Mouse (Mus musculus) T-helper 1 cell (primary cell): ENCODE results near the gene Ube2d3.
"Not testable (repeated sequence)": the region's sequence is repeated elsewhere in the genome, so short reads cannot be mapped to it uniquely, and the experiment has no call there.

ENCODE experiments used
- in situ Hi-C: fragments of 300-600 bp; cut with MboI, MseI; formaldehyde crosslinking; loops from one replicate; pipeline ENCODE4 v1.15.1; 2025; ENCODE audit warnings: high pct_unique_total_duplicates

The Ube2d3 gene

DNA sequence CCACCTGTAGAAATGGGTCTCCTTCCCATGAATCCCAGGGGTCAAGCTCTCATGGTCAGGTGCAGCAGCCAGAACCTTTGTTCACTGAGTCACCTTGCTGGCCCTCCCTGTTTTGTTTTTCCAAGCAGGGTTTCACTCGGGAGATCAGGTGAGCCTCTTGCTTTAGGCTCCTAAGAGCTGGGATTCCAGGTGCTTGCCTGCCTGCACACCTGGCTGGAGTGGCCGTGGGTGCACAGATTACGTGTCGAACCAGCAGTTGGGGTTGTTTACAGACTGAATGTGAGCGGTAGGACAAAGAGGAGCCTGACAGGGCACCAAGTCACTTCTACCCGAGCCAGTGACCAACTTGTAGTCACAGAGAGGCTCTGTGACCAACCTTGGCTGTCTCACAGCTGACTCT is 53.2 kb downstream of the Ube2d3 start:
- in situ Hi-C loops: no loop called here

GRCm38 (mm10) chr3:135493320-135493719 is 55.4 kb downstream of the Ube2d3 start:
- in situ Hi-C loops: not testable (repeated sequence)

- in situ Hi-C loops: not testable (repeated sequence)
Observed at GRCm38 (mm10) chr3:135497956-135498355, 60.0 kb downstream of the Ube2d3 start.

GRCm38 (mm10) chr3:135498891-135499290 is 60.9 kb downstream of the Ube2d3 start:
- in situ Hi-C loops: no loop called here

DNA sequence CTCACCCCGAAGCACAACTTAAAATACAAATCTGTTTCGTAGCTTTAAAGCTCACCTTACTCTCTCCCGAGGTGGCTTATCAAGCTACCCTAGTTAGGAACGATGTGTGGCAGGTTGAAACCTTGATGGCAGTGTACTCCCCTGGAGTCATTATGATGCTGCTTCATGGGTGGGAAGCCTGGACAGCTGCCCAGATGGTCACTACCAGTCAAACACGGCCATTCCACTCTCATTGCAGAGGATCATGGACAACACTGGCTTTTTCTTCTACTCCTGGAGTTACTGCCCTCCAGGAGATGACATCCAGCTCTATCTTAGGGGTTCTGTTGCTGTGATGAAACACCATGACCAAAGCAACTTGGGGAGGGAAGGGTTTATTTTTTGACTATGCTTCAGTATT is 65.2 kb downstream of the Ube2d3 start:
- in situ Hi-C loops: no loop called here

DNA sequence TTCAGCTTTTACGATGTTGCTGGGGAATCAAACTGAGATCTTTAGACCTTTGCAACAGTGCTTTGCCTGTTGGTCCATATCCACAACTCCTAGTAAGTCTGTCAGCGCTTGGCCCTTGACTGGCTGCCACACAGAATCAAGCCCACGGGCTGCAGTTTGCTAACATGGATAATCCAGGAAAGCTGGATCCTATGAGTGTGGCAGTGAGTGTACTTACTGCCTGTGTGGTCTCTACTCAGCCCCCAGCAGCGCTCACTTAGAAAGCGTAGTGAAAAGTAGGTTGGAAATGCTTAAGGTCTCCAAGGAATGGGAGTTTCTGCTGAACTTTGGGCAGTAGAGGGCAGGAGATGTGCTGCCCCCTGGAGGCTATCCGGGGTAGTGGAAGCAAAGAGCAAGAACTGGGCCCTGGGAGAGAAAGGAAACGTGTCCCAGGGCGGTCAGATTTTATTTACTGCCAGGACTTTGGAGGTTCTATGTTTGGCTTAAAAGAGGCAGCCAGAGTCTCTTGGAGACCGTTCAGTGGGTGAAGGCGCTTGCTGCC is 67.5 kb downstream of the Ube2d3 start:
- in situ Hi-C loops: no loop called here

- in situ Hi-C loops: no loop called here
Observed at GRCm38 (mm10) chr3:135505916-135506482, 68.0 kb downstream of the Ube2d3 start.

GRCm38 (mm10) chr3:135507506-135507905 is 69.6 kb downstream of the Ube2d3 start:
- in situ Hi-C loops: no loop called here

GRCm38 (mm10) chr3:135508191-135508590 is 70.2 kb downstream of the Ube2d3 start:
- in situ Hi-C loops: no loop called here

GRCm38 (mm10) chr3:135510372-135510771 is 72.4 kb downstream of the Ube2d3 start:
- in situ Hi-C loops: no loop called here

DNA sequence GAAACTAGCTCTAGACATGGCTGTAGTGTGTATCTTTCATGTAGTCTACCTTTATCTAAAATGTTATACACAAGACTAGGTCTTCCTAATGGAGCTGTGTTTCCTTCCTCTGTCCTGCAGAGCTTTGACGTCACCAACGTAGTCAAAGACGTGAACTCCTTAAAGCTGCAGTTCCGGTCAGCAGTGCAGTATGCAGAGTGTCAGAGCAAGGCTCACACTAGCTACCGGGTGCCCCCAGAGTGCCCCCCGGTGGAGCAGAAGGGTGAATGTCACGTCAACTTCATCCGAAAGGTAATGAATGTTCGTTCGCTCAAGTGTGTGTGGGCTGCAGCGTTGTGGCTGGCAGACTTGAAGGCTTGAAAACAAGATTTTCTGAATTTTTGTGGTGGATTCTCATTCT is 73.7 kb downstream of the Ube2d3 start:
- in situ Hi-C loops: no loop called here

DNA sequence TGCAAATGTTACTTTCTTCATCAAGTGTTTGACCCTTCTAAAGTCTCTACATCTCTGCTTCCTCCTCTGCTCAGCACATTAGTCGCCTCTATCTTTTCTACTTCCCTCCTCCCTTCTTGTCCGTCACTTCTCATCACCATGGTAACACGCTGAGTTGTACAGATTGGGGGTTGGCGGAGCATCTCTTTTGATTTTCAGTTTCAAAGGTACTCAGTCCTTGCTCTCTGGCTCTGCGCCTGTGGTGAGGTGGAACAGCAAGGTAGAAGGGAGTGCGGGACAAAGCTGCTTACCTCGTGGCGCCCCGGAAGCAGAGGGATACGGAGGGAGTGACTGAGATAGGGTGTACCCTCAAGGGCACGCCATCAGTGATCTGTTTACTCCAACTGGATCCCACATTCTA is 75.3 kb downstream of the Ube2d3 start:
- in situ Hi-C loops: no loop called here

DNA sequence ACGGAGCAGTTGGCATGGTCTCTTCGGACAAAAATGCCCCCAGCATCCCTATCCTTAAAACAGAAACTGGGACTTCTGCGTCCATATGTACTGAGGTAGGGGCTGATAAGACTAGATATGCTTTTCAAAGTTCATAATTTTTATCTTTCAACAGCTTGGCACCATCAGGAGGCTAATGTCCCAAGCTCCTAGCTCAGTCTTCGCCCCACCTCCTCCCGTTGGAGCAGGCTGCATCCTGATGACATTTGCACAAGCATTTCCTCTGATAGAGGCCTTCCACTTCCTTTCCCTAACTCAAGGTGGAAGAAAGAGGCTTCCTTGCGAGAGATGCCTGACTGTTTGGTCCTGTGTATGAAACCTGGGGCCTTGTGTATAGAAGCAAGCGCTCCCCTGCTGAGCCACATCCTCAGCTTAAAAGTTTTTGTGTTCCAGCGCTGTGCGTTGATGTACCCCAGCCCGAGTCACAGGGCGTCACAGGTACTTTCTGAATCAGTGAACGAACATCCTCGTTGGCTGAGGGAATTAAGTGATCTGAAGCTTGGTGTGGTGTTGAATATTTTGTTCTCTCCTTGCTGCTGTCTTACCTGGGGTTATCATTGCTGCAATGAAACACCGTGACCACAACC is 76.0 kb downstream of the Ube2d3 start:
- in situ Hi-C loops: no loop called here

DNA sequence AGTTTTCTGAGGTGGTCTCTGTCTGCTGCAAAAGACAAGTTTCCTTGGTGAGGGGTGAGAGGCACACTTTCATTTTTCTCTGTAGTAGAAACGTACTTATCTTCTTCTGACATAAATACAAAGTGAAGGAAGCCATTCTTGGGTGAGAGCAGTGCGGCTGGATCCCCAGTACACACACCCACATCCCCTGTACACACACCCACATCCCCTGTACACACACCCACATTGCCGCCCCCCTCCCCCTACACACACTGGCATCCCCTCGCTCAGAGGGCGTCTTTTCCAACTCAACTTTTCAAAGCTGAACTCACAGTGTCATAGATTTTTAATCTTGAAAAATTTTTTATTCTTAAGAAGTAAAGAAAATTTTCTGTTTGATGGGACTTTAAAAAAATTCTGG is 77.3 kb downstream of the Ube2d3 start:
- in situ Hi-C loops: no loop called here

- in situ Hi-C loops: no loop called here
Observed at GRCm38 (mm10) chr3:135516891-135517290, 78.9 kb downstream of the Ube2d3 start.
